Mouse (Mus musculus) hindbrain, embryonic 15.5 days (tissue): ENCODE measurements at regions not wholly inside any gene's neighbourhood (a gene's known extent, or its start where the extent isn't known, plus 50 kb on each side); places are given as distances from the start of the nearest gene placed in this dataset.

Experiments used
- ATAC-seq: fragments of 200-750 bp; cut with Nextera tagmentation; 2 replicates; pipeline ENCODE4 v1.8.0; 2017; ENCODE audit warnings: low read depth, moderate number of reproducible peaks, moderate TSS enrichment; ENCODE audit not compliant: low FRiP score
- H3K27ac ChIP-seq: fragments of 300-500 bp; sonication (generic); replicated peaks from 2 replicates; pipeline ENCODE4 v1.5.1; 2015; ENCODE audit warnings: mild to moderate bottlenecking, inconsistent platforms
- H3K27me3 ChIP-seq: fragments of 300-500 bp; sonication (generic); 2 replicates; pipeline ENCODE4 v1.6.1; 2015; ENCODE audit warnings: control low read depth, inconsistent platforms
- H3K36me3 ChIP-seq: fragments of 300-500 bp; sonication (generic); 2 replicates; pipeline ENCODE4 v1.6.1; 2015; ENCODE audit warnings: control low read depth, inconsistent platforms
- H3K4me1 ChIP-seq: fragments of 300-500 bp; sonication (generic); replicated peaks from 2 replicates; pipeline ENCODE4 v1.6.1; 2015; ENCODE audit warnings: control low read depth, inconsistent platforms
- H3K4me2 ChIP-seq: fragments of 300-500 bp; sonication (generic); 2 replicates; pipeline ENCODE4 v1.6.1; 2015; ENCODE audit warnings: moderate library complexity, mild to moderate bottlenecking, inconsistent platforms
- H3K4me3 ChIP-seq: fragments of 300-500 bp; sonication (generic); 2 replicates; pipeline ENCODE4 v1.5.1; 2015; ENCODE audit warnings: mild to moderate bottlenecking, inconsistent platforms
- H3K9ac ChIP-seq: fragments of 300-500 bp; sonication (generic); 2 replicates; pipeline ENCODE4 v1.6.1; 2015; ENCODE audit warnings: inconsistent platforms
- H3K9me3 ChIP-seq: fragments of 300-500 bp; sonication (generic); 2 replicates; pipeline ENCODE4 v1.6.1; 2016; ENCODE audit warnings: control low read depth, inconsistent platforms
- WGBS: fragments of 180-500 bp; shearing (Covaris S2); methylation state at CpG from one replicate; pipeline ENCODE4 v1.1.7; 2015; 5-methylcytosine and 5-hydroxymethylcytosine counted together

GRCm38 (mm10) chr10:98557470-98558060, 356.6 kb upstream of the Atp2b1 start:
- H3K4me2 ChIP-seq: no peak overlapping the region
- H3K4me1 ChIP-seq: no peaks in the 10 kb centered on the region
- H3K9ac ChIP-seq: no peak overlapping the region
- H3K36me3 ChIP-seq: no peaks in the 10 kb centered on the region
- H3K27ac ChIP-seq: no peak overlapping the region
- no peaks in the 10 kb centered on the region for H3K27me3 ChIP-seq
- no peaks in the 10 kb centered on the region for H3K9me3 ChIP-seq
- 87% methylated on average over 9 of the region's 9 CpGs for WGBS
- H3K4me3 ChIP-seq: no peak overlapping the region
- no peak for ATAC-seq

GRCm38 (mm10) chr10:98558560-98558959, 355.6 kb upstream of the Atp2b1 start:
- H3K36me3 ChIP-seq: no peaks in the 10 kb centered on the region
- WGBS: 91% methylated on average over 2 of the region's 2 CpGs
- no peak overlapping the region for H3K4me3 ChIP-seq
- no peak for ATAC-seq
- no peak overlapping the region for H3K4me2 ChIP-seq
- no peaks in the 10 kb centered on the region for H3K27me3 ChIP-seq
- no peaks in the 10 kb centered on the region for H3K4me1 ChIP-seq
- H3K9me3 ChIP-seq: no peaks in the 10 kb centered on the region
- H3K9ac ChIP-seq: no peak overlapping the region
- no peak overlapping the region for H3K27ac ChIP-seq

GRCm38 (mm10) chr10:98562297-98562912, 351.8 kb upstream of the Atp2b1 start:
- Histone ChIP-seq H3K27me3 (no peaks in the 10 kb centered on the region), H3K36me3 (no peaks in the 10 kb centered on the region), H3K9me3 (no peaks in the 10 kb centered on the region), H3K4me3 (no peak overlapping the region), H3K4me2 (no peak overlapping the region), H3K9ac (no peak overlapping the region), H3K4me1 (no peaks in the 10 kb centered on the region), H3K27ac (no peak overlapping the region)
- no peak for ATAC-seq
- 88% methylated on average over 2 of the region's 2 CpGs for WGBS

GRCm38 (mm10) chr10:98572782-98573536, 341.2 kb upstream of the Atp2b1 start:
- ATAC-seq: no peak
- Histone ChIP-seq H3K9ac (no peak overlapping the region), H3K9me3 (no peaks in the 10 kb centered on the region), H3K36me3 (no peaks in the 10 kb centered on the region), H3K4me2 (no peak overlapping the region), H3K27me3 (no peaks in the 10 kb centered on the region), H3K27ac (no peak overlapping the region), H3K4me3 (no peak overlapping the region), H3K4me1 (no peaks in the 10 kb centered on the region)
- 67% methylated on average over 16 of the region's 16 CpGs for WGBS

GRCm38 (mm10) chr10:98577040-98577439, 337.2 kb upstream of the Atp2b1 start:
- no peak overlapping the region for H3K9ac ChIP-seq
- no peak for ATAC-seq
- H3K36me3 ChIP-seq: no peaks in the 10 kb centered on the region
- no peak overlapping the region for H3K4me3 ChIP-seq
- no peaks in the 10 kb centered on the region for H3K4me1 ChIP-seq
- no peak overlapping the region for H3K27ac ChIP-seq
- H3K9me3 ChIP-seq: no peaks in the 10 kb centered on the region
- no peak overlapping the region for H3K4me2 ChIP-seq
- WGBS: 89% methylated on average over 6 of the region's 6 CpGs
- no peaks in the 10 kb centered on the region for H3K27me3 ChIP-seq

GRCm38 (mm10) chr10:98584776-98585175, 329.4 kb upstream of the Atp2b1 start:
- Histone ChIP-seq H3K27me3 (no peaks in the 10 kb centered on the region), H3K9ac (no peak overlapping the region), H3K4me1 (no peaks in the 10 kb centered on the region), H3K4me3 (no peak overlapping the region), H3K36me3 (no peaks in the 10 kb centered on the region), H3K27ac (no peak overlapping the region), H3K4me2 (no peak overlapping the region), H3K9me3 (no peaks in the 10 kb centered on the region)
- no peak for ATAC-seq
- WGBS: 68% methylated on average over 1 of the region's 1 CpGs

GRCm38 (mm10) chr10:98589726-98590125, 324.5 kb upstream of the Atp2b1 start:
- no peak for ATAC-seq
- no peaks in the 10 kb centered on the region for H3K4me1 ChIP-seq
- H3K4me2 ChIP-seq: no peak overlapping the region
- H3K4me3 ChIP-seq: no peak overlapping the region
- no peak overlapping the region for H3K27ac ChIP-seq
- H3K36me3 ChIP-seq: no peaks in the 10 kb centered on the region
- no peaks in the 10 kb centered on the region for H3K9me3 ChIP-seq
- 92% methylated on average over 14 of the region's 14 CpGs for WGBS
- H3K27me3 ChIP-seq: no peaks in the 10 kb centered on the region
- H3K9ac ChIP-seq: no peak overlapping the region

GRCm38 (mm10) chr10:98592154-98592553, 322.1 kb upstream of the Atp2b1 start:
- Histone ChIP-seq H3K4me2 (no peak overlapping the region), H3K4me1 (no peaks in the 10 kb centered on the region), H3K4me3 (no peak overlapping the region), H3K9me3 (no peaks in the 10 kb centered on the region), H3K27me3 (no peaks in the 10 kb centered on the region), H3K27ac (no peak overlapping the region), H3K36me3 (no peaks in the 10 kb centered on the region), H3K9ac (no peak overlapping the region)
- WGBS: 76% methylated on average over 6 of the region's 6 CpGs
- no peak for ATAC-seq

GRCm38 (mm10) chr10:98593910-98594309, 320.3 kb upstream of the Atp2b1 start:
- no peaks in the 10 kb centered on the region for H3K27me3 ChIP-seq
- H3K4me3 ChIP-seq: no peak overlapping the region
- H3K9ac ChIP-seq: no peak overlapping the region
- no peaks in the 10 kb centered on the region for H3K4me1 ChIP-seq
- H3K36me3 ChIP-seq: no peaks in the 10 kb centered on the region
- ATAC-seq: no peak
- H3K4me2 ChIP-seq: no peak overlapping the region
- no peaks in the 10 kb centered on the region for H3K9me3 ChIP-seq
- no peak overlapping the region for H3K27ac ChIP-seq
- 89% methylated on average over 5 of the region's 5 CpGs for WGBS

GRCm38 (mm10) chr10:98608221-98608941, 305.8 kb upstream of the Atp2b1 start:
- no peak overlapping the region for H3K4me2 ChIP-seq
- no peak overlapping the region for H3K4me3 ChIP-seq
- ATAC-seq: no peak
- WGBS: 87% methylated on average over 18 of the region's 18 CpGs
- no peaks in the 10 kb centered on the region for H3K4me1 ChIP-seq
- no peaks in the 10 kb centered on the region for H3K9me3 ChIP-seq
- H3K36me3 ChIP-seq: no peaks in the 10 kb centered on the region
- no peak overlapping the region for H3K9ac ChIP-seq
- H3K27ac ChIP-seq: no peak overlapping the region
- H3K27me3 ChIP-seq: no peaks in the 10 kb centered on the region

GRCm38 (mm10) chr10:98610708-98611107, 303.5 kb upstream of the Atp2b1 start:
- Histone ChIP-seq H3K36me3 (no peaks in the 10 kb centered on the region), H3K27ac (no peak overlapping the region), H3K9ac (no peak overlapping the region), H3K4me2 (no peak overlapping the region), H3K27me3 (no peaks in the 10 kb centered on the region), H3K9me3 (no peaks in the 10 kb centered on the region), H3K4me3 (no peak overlapping the region), H3K4me1 (no peaks in the 10 kb centered on the region)
- 83% methylated on average over 6 of the region's 6 CpGs for WGBS
- ATAC-seq: no peak

GRCm38 (mm10) chr10:98611707-98612360, 302.4 kb upstream of the Atp2b1 start:
- WGBS: 90% methylated on average over 4 of the region's 4 CpGs
- ATAC-seq: no peak
- no peak overlapping the region for H3K9ac ChIP-seq

More at GRCm38 (mm10) chr10:98611707-98612360, 302.4 kb upstream of the Atp2b1 start:
- Histone ChIP-seq H3K9me3 (no peaks in the 10 kb centered on the region), H3K4me3 (no peak overlapping the region), H3K27ac (no peak overlapping the region), H3K4me2 (no peak overlapping the region), H3K36me3 (no peaks in the 10 kb centered on the region), H3K27me3 (no peaks in the 10 kb centered on the region), H3K4me1 (no peaks in the 10 kb centered on the region)
